ENCODE assay signal across 24 mouse cellular contexts in the genomic region with DNA sequence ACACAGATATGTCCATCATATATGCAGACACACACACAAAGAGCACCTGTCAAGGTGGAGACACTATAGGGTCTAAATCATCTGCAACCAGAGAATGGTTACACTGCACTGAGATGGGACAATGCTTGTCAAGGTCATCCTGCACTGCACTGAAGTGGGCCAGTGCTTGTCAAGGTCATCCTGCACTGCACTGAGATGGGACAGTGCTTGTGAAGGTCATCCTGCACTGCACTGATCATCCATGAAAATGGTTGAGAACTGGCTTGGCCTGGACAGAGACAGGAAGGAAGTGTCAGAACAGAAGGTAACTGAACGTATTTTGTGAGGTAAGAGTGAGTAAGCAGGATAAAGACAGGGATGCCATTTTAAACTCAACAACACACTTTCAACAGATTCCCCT.
DNase-seq lines count a peak whose midpoint lies in the region; ATAC-seq lines count a peak whose summit lies in the region.
"Had no signal": no experiment of that assay in that cellular context is flagged by ENCODE, and none has a peak within 500 bp of the region (broad histone marks: within the 10 kb centered on the region; RNA-seq: fewer than 3 reads in every experiment).

No protein-coding gene starts in this region.

- no peak for DNase-seq in hindbrain, embryonic 10.5 days (ENCODE audit: low spot score)
- DNase-seq in retina, postnatal 1 day, result no peak
- DNase-seq: adrenal gland, adult 8-10 months; cerebellum, adult 2 months; cerebellum, postnatal 25 days; forebrain, postnatal 0 days; gastrocnemius, postnatal 14 days; heart, adult 18-20 months; kidney, postnatal 14 days; left cerebral cortex, postnatal 4 days; thymus, postnatal 36 days had no signal

- 90% methylated on average over 1 of the region's 1 CpGs for WGBS in forebrain, embryonic 13.5 days
- WGBS in forebrain, embryonic 12.5 days, result 76% methylated on average over 1 of the region's 1 CpGs
- WGBS in hindbrain, embryonic 16.5 days, result 91% methylated on average over 1 of the region's 1 CpGs
- WGBS in hindbrain, embryonic 10.5 days, result 83% methylated on average over 1 of the region's 1 CpGs
- 73% methylated on average over 1 of the region's 1 CpGs for WGBS in midbrain, embryonic 13.5 days
- WGBS in midbrain, embryonic 15.5 days, result 85% methylated on average over 1 of the region's 1 CpGs

- peak; percentile 44; the same call in 1 of the 2 replicates for ATAC-seq in forebrain, embryonic 13.5 days
- no peak for ATAC-seq in forebrain, embryonic 12.5 days (ENCODE audit: low FRiP score)
- peak; percentile 48; the same call in 1 of the 2 replicates for ATAC-seq in hindbrain, embryonic 16.5 days
- ATAC-seq in midbrain, embryonic 13.5 days, result peak; percentile 45; the same call in 1 of the 2 replicates
- ATAC-seq in midbrain, embryonic 15.5 days (replicated peaks), result no peak
- peak; percentile 27; the same call in 1 of the 2 replicates for ATAC-seq in erythroblast, adult 5-6 weeks (replicated peaks; ENCODE audit: low FRiP score, poor library complexity, severe bottlenecking)
- ATAC-seq: activated CD4-positive, CD25-positive, alpha-beta regulatory T cell, adult 4 months; forebrain, postnatal 0 days; intestine, embryonic 16.5 days had no signal

- no peaks in the 10 kb centered on the region for H3K9me3 ChIP-seq in forebrain, embryonic 13.5 days (replicated peaks)
- H3K9me3 ChIP-seq in forebrain, embryonic 12.5 days, result no peaks in the 10 kb centered on the region
- no peaks in the 10 kb centered on the region for H3K9me3 ChIP-seq in hindbrain, embryonic 16.5 days (ENCODE audit: control insufficient read depth, low read length)
- H3K9me3 ChIP-seq in hindbrain, embryonic 10.5 days, result no peaks in the 10 kb centered on the region
- no peaks in the 10 kb centered on the region for H3K9me3 ChIP-seq in midbrain, embryonic 13.5 days
- H3K9me3 ChIP-seq in midbrain, embryonic 15.5 days, result no peaks in the 10 kb centered on the region
- H3K9me3 ChIP-seq: G1E; heart, embryonic 15.5 days; limb, embryonic 15.5 days had no signal

- no peak overlapping the region for H3K4me2 ChIP-seq in forebrain, embryonic 13.5 days
- no peak overlapping the region for H3K4me2 ChIP-seq in forebrain, embryonic 12.5 days
- H3K4me2 ChIP-seq in hindbrain, embryonic 16.5 days (ENCODE audit: low read length), result no peak overlapping the region
- H3K4me2 ChIP-seq in midbrain, embryonic 13.5 days (replicated peaks), result no peak overlapping the region
- H3K4me2 ChIP-seq in midbrain, embryonic 15.5 days, result no peak overlapping the region
- H3K4me2 ChIP-seq: heart, embryonic 15.5 days; limb, embryonic 15.5 days had no signal

- H3K27me3 ChIP-seq in forebrain, embryonic 13.5 days, result no peaks in the 10 kb centered on the region
- H3K27me3 ChIP-seq in forebrain, embryonic 12.5 days, result no peaks in the 10 kb centered on the region
- H3K27me3 ChIP-seq in hindbrain, embryonic 16.5 days (replicated peaks; ENCODE audit: control insufficient read depth, insufficient read depth, low read length), result no peaks in the 10 kb centered on the region
- H3K27me3 ChIP-seq in hindbrain, embryonic 10.5 days (ENCODE audit: insufficient read depth, poor library complexity, severe bottlenecking), result no peaks in the 10 kb centered on the region
- H3K27me3 ChIP-seq in midbrain, embryonic 13.5 days, result no peaks in the 10 kb centered on the region
- H3K27me3 ChIP-seq in midbrain, embryonic 15.5 days (replicated peaks), result no peaks in the 10 kb centered on the region
- H3K27me3 ChIP-seq: heart, embryonic 15.5 days; limb, embryonic 15.5 days; Patski had no signal

- H3K27ac ChIP-seq in forebrain, embryonic 13.5 days, result no peak overlapping the region
- no peak overlapping the region for H3K27ac ChIP-seq in forebrain, embryonic 12.5 days
- H3K27ac ChIP-seq in hindbrain, embryonic 16.5 days (ENCODE audit: low read depth, low read length), result no peak overlapping the region
- no peak overlapping the region for H3K27ac ChIP-seq in hindbrain, embryonic 10.5 days
- no peak overlapping the region for H3K27ac ChIP-seq in midbrain, embryonic 13.5 days
- H3K27ac ChIP-seq in midbrain, embryonic 15.5 days, result no peak overlapping the region
- H3K27ac ChIP-seq: heart, embryonic 15.5 days; limb, embryonic 15.5 days; macrophage had no signal

- no peak overlapping the region for H3K4me3 ChIP-seq in forebrain, embryonic 13.5 days
- H3K4me3 ChIP-seq in forebrain, embryonic 12.5 days (replicated peaks), result no peak overlapping the region
- H3K4me3 ChIP-seq in hindbrain, embryonic 16.5 days (ENCODE audit: low read length), result no peak overlapping the region
- H3K4me3 ChIP-seq in hindbrain, embryonic 10.5 days, result no peak overlapping the region
- no peak overlapping the region for H3K4me3 ChIP-seq in midbrain, embryonic 13.5 days (replicated peaks)
- no peak overlapping the region for H3K4me3 ChIP-seq in midbrain, embryonic 15.5 days
- H3K4me3 ChIP-seq: heart, embryonic 15.5 days; limb, embryonic 15.5 days had no signal

- peaks cover 4% of the 10 kb centered on the region; the same call in 1 of the 2 replicates for H3K36me3 ChIP-seq in forebrain, embryonic 13.5 days (ENCODE audit: poor library complexity, severe bottlenecking)
- 0 out of 2 replicates have a peak, but pooled peaks cover 4% of the 10 kb centered on the region for H3K36me3 ChIP-seq in forebrain, embryonic 12.5 days (replicated peaks)
- H3K36me3 ChIP-seq in hindbrain, embryonic 16.5 days (ENCODE audit: control insufficient read depth, insufficient read depth, low read length), result no peaks in the 10 kb centered on the region; the same call in none of the 2 replicates
- no peaks in the 10 kb centered on the region for H3K36me3 ChIP-seq in hindbrain, embryonic 10.5 days
- no peaks in the 10 kb centered on the region; the same call in 1 of the 2 replicates for H3K36me3 ChIP-seq in midbrain, embryonic 13.5 days
- H3K36me3 ChIP-seq in midbrain, embryonic 15.5 days (replicated peaks), result no peaks in the 10 kb centered on the region
- H3K36me3 ChIP-seq: heart, embryonic 15.5 days; limb, embryonic 15.5 days had no signal

- no peaks in the 10 kb centered on the region for H3K4me1 ChIP-seq in forebrain, embryonic 13.5 days
- H3K4me1 ChIP-seq in forebrain, embryonic 12.5 days, result no peaks in the 10 kb centered on the region
- H3K4me1 ChIP-seq in hindbrain, embryonic 16.5 days (ENCODE audit: control insufficient read depth, insufficient read depth, low read depth, low read length), result no peaks in the 10 kb centered on the region
- H3K4me1 ChIP-seq in hindbrain, embryonic 10.5 days (replicated peaks), result no peaks in the 10 kb centered on the region
- no peaks in the 10 kb centered on the region for H3K4me1 ChIP-seq in midbrain, embryonic 13.5 days (replicated peaks)
- no peaks in the 10 kb centered on the region for H3K4me1 ChIP-seq in midbrain, embryonic 15.5 days
- H3K4me1 ChIP-seq: limb, embryonic 15.5 days had no signal

- no peak overlapping the region for H3K9ac ChIP-seq in forebrain, embryonic 13.5 days
- no peak overlapping the region for H3K9ac ChIP-seq in forebrain, embryonic 12.5 days
- H3K9ac ChIP-seq in hindbrain, embryonic 16.5 days (ENCODE audit: low read depth, low read length), result no peak overlapping the region
- no peak overlapping the region for H3K9ac ChIP-seq in midbrain, embryonic 13.5 days (replicated peaks)
- no peak overlapping the region for H3K9ac ChIP-seq in midbrain, embryonic 15.5 days
- H3K9ac ChIP-seq: forebrain, postnatal 0 days; heart, embryonic 15.5 days; limb, embryonic 15.5 days had no signal

Comparison
In these comparisons a context has a peak if more than half of its experiments do, and no peak if none do; other contexts are left out.
1. ATAC-seq: peak in forebrain, embryonic 13.5 days (single experiment), hindbrain, embryonic 16.5 days (single experiment), midbrain, embryonic 13.5 days (single experiment) and erythroblast, adult 5-6 weeks (single experiment); none in forebrain, embryonic 12.5 days (single experiment) and midbrain, embryonic 15.5 days (single experiment).